Mouse (Mus musculus) olfactory bulb, adult 2 months (tissue): ENCODE results near the gene Slc47a1. TPM values are rescaled to one million over a fixed set of nuclear protein-coding genes. Genes with fewer than 3 reads are reported as not detected.

Experiments
- H3K27ac ChIP-seq: fragments of 200-500 bp; 2 replicates; pipeline ENCODE4 v1.5.1; 2012; ENCODE audit warnings: low read depth, low read length; ENCODE audit not compliant: insufficient read depth
- H3K4me1 ChIP-seq: fragments of 200-500 bp; 2 replicates; pipeline ENCODE4 v1.6.1; 2012; ENCODE audit warnings: low read length; ENCODE audit not compliant: control insufficient read depth, insufficient read depth
- H3K4me3 ChIP-seq: fragments of 200-500 bp; 2 replicates; pipeline ENCODE4 v1.5.1; 2012; ENCODE audit warnings: mild to moderate bottlenecking, low read depth, low read length, moderate library complexity; ENCODE audit not compliant: insufficient read depth
- CTCF ChIP-seq: fragments of 200-500 bp; IDR thresholded peaks from 2 replicates; pipeline ENCODE4 v1.5.1; 2012; ENCODE audit warnings: low read depth, mild to moderate bottlenecking, low read length, moderate library complexity; ENCODE audit not compliant: insufficient read depth
- POLR2A ChIP-seq: fragments of 200-500 bp; IDR thresholded peaks from 2 replicates; pipeline ENCODE4 v1.6.1; 2012; ENCODE audit warnings: mild to moderate bottlenecking, low read depth, low read length, moderate library complexity; ENCODE audit not compliant: insufficient read depth
- WGBS: fragments of 180-500 bp; shearing (Covaris S2); methylation state at CpG from one replicate; pipeline ENCODE4 v1.1.7; 2018; 5-methylcytosine and 5-hydroxymethylcytosine counted together
- polyA plus RNA-seq: library from polyadenylated mRNA; stranded (reverse); fragments of >200 nt; gene quantifications from 2 replicates; pipeline ENCODE4 v1.2.4, GENCODE M21; 2012; ENCODE audit warnings: low replicate concordance; ENCODE audit not compliant: missing spikeins, insufficient read depth, insufficient read length

Gene Slc47a1
- polyA plus RNA-seq, 1 experiment: not detected

GRCm38 (mm10) chr11:61388012-61388411 is 9.9 kb upstream of the Slc47a1 start:
- 54% methylated on average over 6 of the region's 6 CpGs for WGBS
- no peak overlapping the region for H3K27ac ChIP-seq
- TF ChIP-seq CTCF (no peak), POLR2A (no peak)
- H3K4me3 ChIP-seq: no peak overlapping the region
- H3K4me1 ChIP-seq: peaks cover 3% of the 10 kb centered on the region; the same call in 1 of the 2 replicates

GRCm38 (mm10) chr11:61387233-61387632 is 9.1 kb upstream of the Slc47a1 start:
- WGBS: 79% methylated on average over 6 of the region's 6 CpGs

GRCm38 (mm10) chr11:61385725-61386124 is 7.6 kb upstream of the Slc47a1 start:
- no peak overlapping the region for H3K4me3 ChIP-seq
- H3K4me1 ChIP-seq: no peaks in the 10 kb centered on the region
- no peak overlapping the region for H3K27ac ChIP-seq
- TF ChIP-seq CTCF: no peak
- TF ChIP-seq POLR2A: no peak
- 91% methylated on average over 4 of the region's 4 CpGs for WGBS

More at GRCm38 (mm10) chr11:61387233-61387632, 9.1 kb upstream of the Slc47a1 start:
- Histone ChIP-seq H3K27ac (no peak overlapping the region), H3K4me3 (no peak overlapping the region), H3K4me1 (peaks cover under 1% of the 10 kb centered on the region; the same call in 1 of the 2 replicates)
- TF ChIP-seq POLR2A (no peak), CTCF (no peak)

- Histone ChIP-seq H3K4me3 (no peak overlapping the region), H3K4me1 (peaks cover 8% of the 10 kb centered on the region), H3K27ac (no peak overlapping the region)
- TF ChIP-seq CTCF (no peak), POLR2A (no peak)
- WGBS: 92% methylated on average over 1 of the region's 1 CpGs
Measured at GRCm38 (mm10) chr11:61381272-61381671, 3.1 kb upstream of the Slc47a1 start.

- H3K27ac ChIP-seq: no peak overlapping the region
- peaks cover 8% of the 10 kb centered on the region for H3K4me1 ChIP-seq
- 75% methylated on average over 4 of the region's 4 CpGs for WGBS
- H3K4me3 ChIP-seq: no peak overlapping the region
- TF ChIP-seq CTCF (no peak), POLR2A (no peak)
Measured at GRCm38 (mm10) chr11:61378651-61379050, 506 bp upstream of the Slc47a1 start.

DNA sequence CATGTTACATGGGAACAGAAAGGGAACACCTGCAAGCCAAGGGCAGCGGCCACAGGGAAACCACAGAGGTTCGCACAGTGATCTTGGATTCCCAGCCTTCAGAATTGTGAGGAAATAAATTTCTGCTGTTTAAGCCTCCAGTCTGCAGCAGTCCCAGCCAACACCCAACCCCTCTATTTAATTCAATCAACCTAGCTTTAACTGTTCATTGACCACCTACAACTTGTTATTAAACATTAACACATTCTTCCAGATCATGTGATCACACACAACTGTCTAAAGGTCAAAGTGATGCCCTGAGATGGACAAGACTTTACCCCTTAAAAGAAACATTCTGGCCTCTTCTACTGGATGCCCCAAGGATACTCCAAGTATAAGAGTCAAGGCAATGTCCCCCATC is 9.5 kb downstream of the Slc47a1 start:
- WGBS: 94% methylated on average over 2 of the region's 2 CpGs
- no peak overlapping the region for H3K27ac ChIP-seq

GRCm38 (mm10) chr11:61366517-61367273 is 11.4 kb downstream of the Slc47a1 start:
- whole genome bisulfite sequencing: 82% methylated on average over 9 of the region's 9 CpGs
- H3K4me1 ChIP-seq: no peaks in the 10 kb centered on the region
- TF ChIP-seq POLR2A: no peak
- no peak for TF ChIP-seq CTCF
- H3K4me3 ChIP-seq: no peak overlapping the region
- H3K27ac ChIP-seq: no peak overlapping the region

More for the DNA sequence above, 9.5 kb downstream of the Slc47a1 start:
- TF ChIP-seq POLR2A: no peak
- TF ChIP-seq CTCF: no peak
- Histone ChIP-seq H3K4me1 (no peaks in the 10 kb centered on the region), H3K4me3 (no peak overlapping the region)

- 82% methylated on average over 3 of the region's 3 CpGs for WGBS
- no peak overlapping the region for H3K27ac ChIP-seq
- H3K4me1 ChIP-seq: no peaks in the 10 kb centered on the region
- TF ChIP-seq POLR2A: no peak
- TF ChIP-seq CTCF: no peak
- H3K4me3 ChIP-seq: no peak overlapping the region
Measured at GRCm38 (mm10) chr11:61365938-61366337, 12.2 kb downstream of the Slc47a1 start.

GRCm38 (mm10) chr11:61364096-61364495 is 14.0 kb downstream of the Slc47a1 start:
- Histone ChIP-seq H3K27ac (no peak overlapping the region), H3K4me1 (no peaks in the 10 kb centered on the region), H3K4me3 (no peak overlapping the region)
- WGBS: 91% methylated on average over 6 of the region's 6 CpGs
- no peak for TF ChIP-seq CTCF
- no peak for TF ChIP-seq POLR2A

DNA sequence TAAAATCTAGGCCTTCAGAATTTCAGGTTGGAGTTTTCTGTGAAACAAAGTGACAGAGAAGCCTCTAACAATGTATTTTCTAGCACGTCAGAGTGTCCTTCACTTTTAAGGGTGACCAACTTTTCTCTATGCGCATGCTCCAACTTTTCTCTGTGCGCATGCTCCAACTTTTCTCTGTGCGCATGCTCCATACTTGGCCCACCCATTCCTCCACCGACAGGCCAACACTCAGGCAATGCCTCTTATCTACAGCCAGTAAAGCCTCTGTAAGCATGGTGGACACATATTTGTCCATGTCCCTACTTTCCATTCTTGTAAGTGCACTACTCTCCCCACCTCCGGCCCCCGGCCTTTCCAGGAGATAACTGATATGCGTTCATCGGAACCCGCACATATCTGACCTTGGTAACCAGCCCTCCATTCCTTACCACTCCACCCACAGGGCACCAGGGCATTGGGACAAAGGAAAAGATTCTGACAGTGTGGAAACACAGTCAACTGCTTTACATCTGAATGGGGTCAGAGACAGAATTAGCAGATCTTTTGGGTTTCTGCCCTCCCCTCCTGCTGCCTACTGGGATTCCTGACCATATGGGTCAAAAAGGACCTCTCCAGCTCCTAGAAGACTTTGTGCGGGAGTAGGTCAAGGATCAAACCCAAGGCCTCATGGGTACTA is 16.5 kb downstream of the Slc47a1 start:
- 91% methylated on average over 11 of the region's 11 CpGs for WGBS
- Histone ChIP-seq H3K4me1 (no peaks in the 10 kb centered on the region), H3K27ac (no peak overlapping the region), H3K4me3 (no peak overlapping the region)
- TF ChIP-seq CTCF: no peak
- TF ChIP-seq POLR2A: no peak
